Mouse (Mus musculus) testis, adult 2 months (tissue): ENCODE measurements around the gene Bpifa1.

Experiments
- CTCF ChIP-seq: fragments of 200-500 bp; IDR thresholded peaks from 2 replicates; pipeline ENCODE4 v1.5.1; 2012; ENCODE audit warnings: low read depth, mild to moderate bottlenecking, inconsistent platforms, low read length, moderate library complexity; ENCODE audit not compliant: control insufficient read depth, insufficient read depth, insufficient replicate concordance
- POLR2A ChIP-seq: fragments of 200-500 bp; IDR thresholded peaks from 2 replicates; pipeline ENCODE4 v1.6.1; 2012; ENCODE audit warnings: low read depth, mild to moderate bottlenecking, inconsistent platforms, low read length, moderate library complexity; ENCODE audit not compliant: control insufficient read depth

DNA sequence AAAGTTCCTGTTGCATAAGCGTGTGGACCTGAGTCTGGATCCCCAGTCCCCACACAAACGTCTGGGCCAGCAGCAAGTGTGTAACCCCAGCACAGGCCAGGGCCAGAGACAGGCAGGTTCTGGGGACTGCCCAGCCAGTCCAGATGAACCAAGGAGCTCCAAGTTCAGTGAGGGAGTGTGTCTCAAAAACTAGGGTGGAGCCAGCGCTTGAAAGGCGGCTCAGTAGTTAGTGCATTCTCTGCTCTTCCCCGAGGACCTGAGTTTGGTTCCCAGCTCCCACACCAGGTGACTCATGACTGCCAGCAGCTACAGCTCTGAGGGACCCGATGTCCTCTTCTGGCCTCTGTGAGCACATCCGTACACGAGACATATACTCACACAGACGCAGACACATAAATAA, 54.4 kb downstream of the Bpifa1 start:
- TF ChIP-seq CTCF (no peak), POLR2A (no peak)
